Mouse (Mus musculus) CH12.LX (cell line): Measurements from ENCODE around the gene Ctnna3. TPM values are rescaled to one million over a fixed set of nuclear protein-coding genes. Genes with fewer than 3 reads are reported as not detected.

Experiments
- DNase-seq: peaks from one replicate; pipeline ENCODE4 v3.0.0-alpha.2; 2013; ENCODE audit errors: extremely low read depth
- H3K27ac ChIP-seq: 2 replicates; pipeline ENCODE4 v1.5.1; 2012; ENCODE audit warnings: low read depth, mild to moderate bottlenecking, control low read depth, moderate library complexity; ENCODE audit not compliant: insufficient read depth
- H3K27me3 ChIP-seq: replicated peaks from 2 replicates; pipeline ENCODE3; 2012; ENCODE audit warnings: inconsistent platforms
- H3K36me3 ChIP-seq, 2 experiments: replicated peaks in 1 of 2; 2 replicates each; pipeline versions ENCODE3 to v1.6.1; 2012; ENCODE audit warnings: inconsistent platforms in 1 of 2, low read length in 1 of 2, mild to moderate bottlenecking in 1 of 2, mixed read lengths in 1 of 2, moderate library complexity in 1 of 2; ENCODE audit not compliant: control insufficient read depth in 1 of 2, insufficient read depth in 1 of 2
- H3K4me1 ChIP-seq, 2 experiments: 2 replicates each; pipeline ENCODE4 v1.6.1; 2012; ENCODE audit warnings: inconsistent platforms in 1 of 2, moderate library complexity in 1 of 2; ENCODE audit not compliant: insufficient read depth in 2 of 2, control insufficient read depth in 1 of 2
- H3K4me2 ChIP-seq: 2 replicates; pipeline ENCODE4 v1.6.1; 2012; ENCODE audit warnings: low read depth, mild to moderate bottlenecking, control low read depth; ENCODE audit not compliant: poor library complexity, insufficient read depth, severe bottlenecking
- H3K4me3 ChIP-seq, 3 experiments: fragments of 150-350 bp in 1 of 3; sonication (generic) in 1 of 3; replicated peaks in 1 of 3; 2 replicates each; pipeline versions ENCODE3 to v1.5.1; 2011 to 2012; ENCODE audit warnings: low read depth in 2 of 3, low read length in 2 of 3, mild to moderate bottlenecking in 2 of 3, moderate library complexity in 2 of 3, control low read depth in 1 of 3, improper control_type of control experiment in 1 of 3, inconsistent platforms in 1 of 3, mixed read lengths in 1 of 3; ENCODE audit not compliant: poor library complexity in 1 of 3
- H3K79me2 ChIP-seq: replicated peaks from 2 replicates; pipeline ENCODE4 v1.6.1; 2012; ENCODE audit warnings: mild to moderate bottlenecking, moderate library complexity; ENCODE audit not compliant: control insufficient read depth, poor library complexity, insufficient read depth, severe bottlenecking; ENCODE audit errors: extremely low read depth
- H3K9ac ChIP-seq: 2 replicates; pipeline ENCODE4 v1.6.1; 2012; ENCODE audit warnings: low read depth, mild to moderate bottlenecking, control low read depth, moderate library complexity; ENCODE audit not compliant: insufficient read depth
- H3K9me3 ChIP-seq: replicated peaks from 2 replicates; pipeline ENCODE3; 2012; ENCODE audit warnings: low read length, inconsistent platforms, mixed read lengths
- CHD2 ChIP-seq: IDR thresholded peaks from 2 replicates; pipeline ENCODE4 v1.6.1; 2011; ENCODE audit warnings: low read length, improper control_type of control experiment
- E2F4 ChIP-seq: IDR thresholded peaks from 2 replicates; pipeline ENCODE4 v1.6.1; 2011; ENCODE audit warnings: low read depth, low read length, improper control_type of control experiment; ENCODE audit not compliant: insufficient replicate concordance
- ELF1 ChIP-seq: IDR thresholded peaks from 2 replicates; pipeline ENCODE4 v1.6.1; 2014; ENCODE audit warnings: low read depth, mild to moderate bottlenecking, inconsistent platforms, low read length, improper control_type of control experiment
- ETS1 ChIP-seq: conservative IDR thresholded peaks from 2 replicates; pipeline ENCODE4 v1.6.1; 2012; ENCODE audit warnings: low read depth, mild to moderate bottlenecking, inconsistent platforms, low read length, improper control_type of control experiment, moderate library complexity
- IRF4 ChIP-seq: IDR thresholded peaks from 2 replicates; pipeline ENCODE4 v1.6.1; 2014; ENCODE audit warnings: low read depth, mild to moderate bottlenecking, inconsistent platforms, low read length, improper control_type of control experiment
- JUND ChIP-seq: conservative IDR thresholded peaks from 2 replicates; pipeline ENCODE4 v1.6.1; 2011; ENCODE audit warnings: low read depth, low read length, improper control_type of control experiment
- KAT2A ChIP-seq: IDR thresholded peaks from 2 replicates; pipeline ENCODE4 v1.6.1; 2012; ENCODE audit warnings: low read length, improper control_type of control experiment, inconsistent platforms; ENCODE audit not compliant: insufficient replicate concordance
- MAFK ChIP-seq: IDR thresholded peaks from 2 replicates; pipeline ENCODE4 v1.6.1; 2011; ENCODE audit warnings: low read length, improper control_type of control experiment; ENCODE audit not compliant: insufficient replicate concordance
- MAZ ChIP-seq: IDR thresholded peaks from 2 replicates; pipeline ENCODE4 v1.6.1; 2012; ENCODE audit warnings: low read depth, mild to moderate bottlenecking, inconsistent platforms, low read length, improper control_type of control experiment, moderate library complexity
- MEF2A ChIP-seq: IDR thresholded peaks from 2 replicates; pipeline ENCODE4 v1.6.1; 2014; ENCODE audit warnings: low read depth, mild to moderate bottlenecking, inconsistent platforms, low read length, improper control_type of control experiment, borderline replicate concordance
- MXI1 ChIP-seq: IDR thresholded peaks from 2 replicates; pipeline ENCODE4 v1.6.1; 2011; ENCODE audit warnings: mild to moderate bottlenecking, low read depth, low read length, improper control_type of control experiment
- MYC ChIP-seq: IDR thresholded peaks from 2 replicates; pipeline ENCODE4 v1.6.1; 2011; ENCODE audit warnings: low read depth, mild to moderate bottlenecking, improper control_type of control experiment, low read length
- NRF1 ChIP-seq: IDR thresholded peaks from 2 replicates; pipeline ENCODE4 v1.6.1; 2014; ENCODE audit warnings: low read depth, mild to moderate bottlenecking, inconsistent platforms, low read length, improper control_type of control experiment, moderate library complexity
- POLR2A ChIP-seq: IDR thresholded peaks from 2 replicates; pipeline ENCODE4 v1.6.1; 2011; ENCODE audit warnings: low read depth, mild to moderate bottlenecking, improper control_type of control experiment, low read length
- SMC3 ChIP-seq: IDR thresholded peaks from 2 replicates; pipeline ENCODE4 v1.6.1; 2011; ENCODE audit warnings: low read depth, low read length, improper control_type of control experiment
- TCF12 ChIP-seq: IDR thresholded peaks from 2 replicates; pipeline ENCODE4 v1.6.1; 2014; ENCODE audit warnings: low read depth, mild to moderate bottlenecking, inconsistent platforms, low read length, improper control_type of control experiment
- UBTF ChIP-seq: IDR thresholded peaks from 2 replicates; pipeline ENCODE4 v1.6.1; 2012; ENCODE audit warnings: low read depth, mild to moderate bottlenecking, inconsistent platforms, low read length, improper control_type of control experiment, moderate library complexity
- USF1 ChIP-seq: IDR thresholded peaks from 2 replicates; pipeline ENCODE4 v1.6.1; 2014; ENCODE audit warnings: low read depth, mild to moderate bottlenecking, inconsistent platforms, low read length, improper control_type of control experiment
- ZMIZ1 ChIP-seq: IDR thresholded peaks from 2 replicates; pipeline ENCODE4 v1.6.1; 2012; ENCODE audit warnings: low read depth, mild to moderate bottlenecking, inconsistent platforms, low read length, improper control_type of control experiment
- dilution Hi-C: fragments of 300-500 bp; cut with MboI; formaldehyde crosslinking; loops from 2 replicates; pipeline ENCODE4 v1.14.3; 2020; ENCODE audit warnings: low sequenced_read_pairs; ENCODE audit not compliant: extremely low pct_unique_long_range_greater_than_20kb, extremely low pct_ligation_motif_present
- in situ Hi-C: fragments of 300-500 bp; cut with MboI; formaldehyde crosslinking; loops from 3 replicates; pipeline ENCODE4 v1.14.3; 2019; ENCODE audit warnings: low sequenced_read_pairs, low pct_ligation_motif_present, low pct_unique_long_range_greater_than_20kb, mixed read lengths
- polyA plus RNA-seq: library from polyadenylated mRNA; unstranded; fragments of >175 nt; gene quantifications from 2 replicates; pipeline ENCODE4 v1.2.1, GENCODE M21; 2012; ENCODE audit warnings: low read depth; ENCODE audit not compliant: insufficient read length
- total RNA-seq, 2 experiments: library from RNA; depleted of rRNA; stranded (reverse); fragments of 300-350 nt in 1 of 2; fragments of >200 nt in 1 of 2; gene quantifications; 2 replicates each; pipeline ENCODE4 v1.2.3; 2012 to 2014

The Ctnna3 gene
- total and polyA plus RNA-seq, 3 experiments: 0.09 TPM; not detected in 2

DNA sequence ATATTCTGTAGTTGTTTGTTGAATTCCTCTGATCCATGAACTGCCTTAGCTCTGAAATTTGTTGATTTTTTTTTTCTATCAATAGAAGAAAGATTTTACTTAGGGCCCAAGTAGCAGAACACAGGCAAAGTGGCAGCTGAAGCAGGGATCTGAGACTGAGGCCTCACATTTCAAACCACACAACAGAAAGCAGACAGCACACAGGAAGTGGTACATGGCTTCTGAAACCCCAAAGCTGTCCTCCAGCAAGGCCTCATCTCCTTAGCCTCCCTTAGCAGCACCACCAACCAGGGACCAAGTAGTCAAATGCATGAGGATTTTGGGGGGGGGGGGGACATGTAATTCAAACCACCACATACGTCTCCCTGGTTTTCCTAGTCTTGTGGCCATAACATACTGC, 204.0 kb downstream of the Ctnna3 start:
- H3K4me1 ChIP-seq: peaks cover 0 to 21% of the 10 kb centered on the region in 2 experiments; a peak in 2 of 4 replicates
- no peaks in the 10 kb centered on the region for H3K9me3 ChIP-seq
- no peaks in the 10 kb centered on the region for H3K36me3 ChIP-seq
- dilution Hi-C loops (no loop called here), in situ Hi-C loops (no loop called here)
- no peaks in the 10 kb centered on the region for H3K27me3 ChIP-seq
- no peak overlapping the region for H3K9ac ChIP-seq
- H3K4me3 ChIP-seq: no peak overlapping the region
- no peak overlapping the region for H3K4me2 ChIP-seq
- H3K79me2 ChIP-seq: no peaks in the 10 kb centered on the region
- H3K27ac ChIP-seq: no peak overlapping the region
- DNase-seq: peak; percentile 39
- TF ChIP-seq UBTF (no peak), ELF1 (no peak), KAT2A (no peak), JUND (no peak), MAZ (no peak), POLR2A (no peak), MEF2A (no peak), TCF12 (no peak), IRF4 (no peak), MXI1 (no peak), E2F4 (no peak), MAFK (no peak), MYC (no peak)

DNA sequence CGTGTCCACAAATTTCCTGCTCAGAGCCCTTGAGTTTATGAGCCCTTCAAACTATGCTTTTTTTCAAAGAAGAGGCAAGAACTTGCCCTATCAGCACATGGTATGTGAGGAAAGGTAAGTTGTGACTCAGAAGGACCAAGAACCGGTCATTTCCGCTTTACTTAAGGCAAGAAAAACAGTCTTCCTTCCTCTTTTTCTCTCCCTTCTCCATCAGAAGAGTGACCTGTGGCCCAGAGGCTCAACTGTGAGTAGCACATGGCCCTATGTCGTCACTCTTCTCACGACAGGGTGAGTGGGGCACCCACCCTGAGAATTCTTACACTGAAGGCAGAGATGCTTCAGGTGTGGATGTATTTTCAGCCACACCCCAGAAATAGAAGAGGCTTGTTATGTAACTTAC, 208.1 kb downstream of the Ctnna3 start:
- H3K4me1 ChIP-seq: peaks cover 0 to 21% of the 10 kb centered on the region in 2 experiments; a peak in 2 of 4 replicates
- in situ Hi-C loops: no loop called here
- no peaks in the 10 kb centered on the region for H3K27me3 ChIP-seq
- peak; percentile 16 for DNase-seq
- H3K79me2 ChIP-seq: no peaks in the 10 kb centered on the region
- H3K4me2 ChIP-seq: no peak overlapping the region
- no peak overlapping the region for H3K27ac ChIP-seq
- no peaks in the 10 kb centered on the region for H3K36me3 ChIP-seq
- H3K9me3 ChIP-seq: no peaks in the 10 kb centered on the region
- dilution Hi-C loops: no loop called here
- H3K9ac ChIP-seq: no peak overlapping the region
- TF ChIP-seq NRF1 (no peak), ETS1 (no peak), ZMIZ1 (no peak), USF1 (no peak), CHD2 (no peak), SMC3 (no peak)
- H3K4me3 ChIP-seq: no peak overlapping the region
